Mouse (Mus musculus) layer of hippocampus, adult 11-12 months (tissue): ENCODE results near the gene Dock6.

ENCODE experiments used
- DNase-seq: peaks from one replicate; pipeline ENCODE4 v3.0.0; 2022; ENCODE audit warnings: low spot score

Gene Dock6

DNA sequence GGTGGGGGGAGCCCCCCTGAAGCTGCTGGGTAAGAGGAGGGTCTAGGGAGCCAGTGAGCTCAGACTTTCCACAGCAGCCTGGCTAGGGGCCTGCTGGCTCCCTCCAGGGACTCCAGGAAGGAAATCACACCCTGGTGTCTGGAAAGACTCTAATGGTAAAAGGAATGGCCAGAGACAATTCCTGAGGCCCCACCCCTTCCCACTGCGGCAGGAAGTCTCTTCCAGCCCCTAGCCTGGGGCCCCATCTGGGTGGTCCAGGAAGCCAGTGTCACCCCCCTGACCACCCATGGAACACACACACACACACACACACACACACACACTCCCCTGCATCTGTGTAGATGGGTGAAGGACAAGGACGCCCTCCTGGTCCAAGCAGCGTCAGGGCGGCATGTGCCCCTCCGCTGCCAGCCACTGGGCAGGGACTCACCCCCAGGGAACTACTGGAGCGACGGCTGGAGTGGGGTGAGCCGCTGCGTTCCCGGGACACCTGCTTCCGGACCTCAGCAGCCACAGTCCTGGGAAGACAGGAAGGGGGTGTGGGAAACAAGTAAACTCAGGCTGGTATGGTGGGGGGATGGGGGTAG lies 5.6 kb downstream of the Dock6 start:
- no peak for DNase-seq

- no peak for DNase-seq
Measured at GRCm38 (mm10) chr9:21845381-21846080, 6.9 kb downstream of the Dock6 start.

DNA sequence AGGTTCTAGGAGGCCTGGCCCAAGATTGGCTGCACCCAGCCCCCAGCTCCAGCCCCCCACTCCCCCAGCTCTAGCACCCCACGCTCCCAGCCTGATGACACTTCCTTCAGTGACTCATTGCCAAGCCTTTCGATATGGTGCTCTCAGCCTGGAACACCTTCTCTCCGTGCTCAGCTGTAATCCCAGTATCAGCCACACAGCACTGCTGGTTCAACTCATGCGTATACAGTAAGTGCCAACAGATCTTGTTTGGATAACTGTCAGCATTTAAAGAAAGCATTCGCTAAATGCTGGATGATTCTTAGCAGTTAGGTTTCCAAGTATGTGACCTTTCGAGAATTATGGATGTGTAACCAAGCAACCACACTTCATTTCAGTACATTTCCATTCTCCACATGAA lies 9.3 kb downstream of the Dock6 start:
- no peak for DNase-seq

- no peak for DNase-seq
Measured at GRCm38 (mm10) chr9:21842391-21842790, 10.0 kb downstream of the Dock6 start.

- no peak for DNase-seq
Measured at GRCm38 (mm10) chr9:21841340-21841739, 11.1 kb downstream of the Dock6 start.

- peak; percentile 60 for DNase-seq
Measured at GRCm38 (mm10) chr9:21840115-21840787, 12.2 kb downstream of the Dock6 start.

DNA sequence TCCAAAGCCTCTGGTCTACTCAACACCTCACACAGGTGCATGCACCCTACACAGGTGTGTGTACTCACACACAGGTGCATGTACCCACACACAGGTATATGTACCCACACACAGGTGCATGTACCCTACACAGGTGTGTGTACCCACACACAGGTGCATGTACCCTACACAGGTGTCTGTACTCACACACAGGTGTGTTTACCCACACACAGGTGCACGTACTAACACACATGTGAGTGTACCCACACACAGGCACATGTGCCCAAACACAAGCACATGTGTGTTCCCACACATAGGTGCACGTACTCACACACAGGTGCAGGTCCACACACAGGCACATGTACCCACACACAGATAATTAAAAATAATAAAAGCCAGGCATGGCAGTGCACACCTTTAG lies 14.7 kb downstream of the Dock6 start:
- no peak for DNase-seq

GRCm38 (mm10) chr9:21835258-21835912 lies 17.1 kb downstream of the Dock6 start, which contains the start of gene Angptl8:
Angptl8 (plus strand) TSS chr9:21835510.
- DNase-seq, result no peak

DNA sequence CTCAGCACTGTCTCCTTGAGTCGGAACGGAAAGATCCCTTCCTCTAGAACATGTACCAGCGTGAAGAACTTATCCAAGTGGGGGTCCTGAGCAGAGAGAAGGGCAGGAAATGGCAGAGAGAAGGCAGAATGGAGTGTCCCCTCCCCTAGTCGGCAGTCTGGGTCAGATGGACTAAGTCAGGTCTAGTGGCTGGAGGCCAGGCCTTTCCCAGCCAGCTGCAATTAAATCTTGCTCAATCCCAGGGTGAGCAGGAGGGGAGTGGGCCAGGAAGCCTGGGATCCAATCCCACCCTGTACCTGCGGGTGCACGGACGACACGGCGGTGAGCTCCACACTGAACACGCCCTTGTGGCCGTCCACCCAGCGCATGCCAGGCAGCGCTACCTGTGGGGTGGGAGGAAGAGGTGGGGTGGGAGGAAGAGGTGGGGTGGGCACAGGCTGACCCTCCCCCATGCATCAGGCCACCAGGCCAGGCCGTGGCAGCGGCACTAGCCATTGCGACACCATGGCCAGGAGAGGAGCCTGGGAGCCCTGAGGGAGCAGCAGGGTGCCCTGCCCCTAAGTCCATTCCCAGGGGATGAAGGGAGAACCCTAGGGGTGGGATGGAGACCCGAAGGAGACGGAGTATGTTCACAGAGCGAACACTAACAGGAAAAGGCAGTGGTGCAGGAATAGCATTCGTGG lies 20.7 kb downstream of the Dock6 start:
- no peak for DNase-seq

- no peak for DNase-seq
Measured at GRCm38 (mm10) chr9:21830936-21831335, 21.5 kb downstream of the Dock6 start.

- DNase-seq, result no peak
Measured at GRCm38 (mm10) chr9:21830461-21830850, 22.0 kb downstream of the Dock6 start.

DNA sequence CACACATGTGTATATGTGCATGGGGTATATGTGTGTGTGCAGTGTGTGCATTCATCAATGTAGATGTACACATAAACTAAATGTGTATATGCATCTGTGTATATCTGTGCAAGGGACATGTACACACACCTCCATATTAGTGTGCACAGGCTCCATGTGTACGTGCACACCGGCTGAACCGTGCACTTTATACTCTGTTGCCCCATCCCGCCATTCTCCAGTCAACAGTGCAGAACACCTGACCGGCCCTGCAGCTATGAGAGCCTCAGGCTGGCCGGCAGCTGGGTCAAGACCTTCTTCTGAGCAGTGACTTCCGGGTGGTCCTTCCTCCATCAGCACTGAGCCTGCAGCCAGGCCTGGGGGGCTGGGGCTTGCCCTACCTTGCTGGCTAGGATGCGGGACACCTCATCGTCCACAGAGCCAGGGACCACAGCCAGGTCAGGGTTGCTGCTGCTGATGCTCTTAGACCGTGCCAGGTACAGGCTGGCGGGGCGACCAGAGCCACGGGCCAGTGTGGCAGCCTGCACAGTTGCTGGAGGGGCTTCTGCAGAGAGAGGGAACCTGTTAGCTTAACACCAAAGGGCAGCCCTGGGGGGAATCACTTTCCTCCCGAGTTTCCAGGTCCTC lies 22.5 kb downstream of the Dock6 start:
- no peak for DNase-seq

DNA sequence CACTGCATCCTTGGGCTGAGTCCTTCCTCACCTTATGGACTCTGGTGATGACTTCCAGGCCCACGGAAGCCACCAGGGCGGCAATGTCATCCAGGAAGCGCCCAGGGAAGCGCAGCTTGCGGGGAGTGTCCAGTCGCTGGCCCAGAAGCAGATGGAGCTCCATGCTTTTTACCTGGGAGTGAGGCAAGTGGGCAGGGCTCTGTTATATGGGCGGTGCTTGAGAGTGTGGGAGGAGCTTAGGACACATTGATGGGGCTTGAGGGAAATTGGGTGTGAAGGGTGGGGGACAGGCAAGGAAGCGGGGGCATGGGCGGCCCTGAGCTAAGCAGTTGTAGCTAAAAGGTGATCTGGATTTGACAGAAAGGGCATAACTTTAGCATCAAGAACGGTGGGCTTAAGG lies 28.1 kb downstream of the Dock6 start:
- no peak for DNase-seq

DNA sequence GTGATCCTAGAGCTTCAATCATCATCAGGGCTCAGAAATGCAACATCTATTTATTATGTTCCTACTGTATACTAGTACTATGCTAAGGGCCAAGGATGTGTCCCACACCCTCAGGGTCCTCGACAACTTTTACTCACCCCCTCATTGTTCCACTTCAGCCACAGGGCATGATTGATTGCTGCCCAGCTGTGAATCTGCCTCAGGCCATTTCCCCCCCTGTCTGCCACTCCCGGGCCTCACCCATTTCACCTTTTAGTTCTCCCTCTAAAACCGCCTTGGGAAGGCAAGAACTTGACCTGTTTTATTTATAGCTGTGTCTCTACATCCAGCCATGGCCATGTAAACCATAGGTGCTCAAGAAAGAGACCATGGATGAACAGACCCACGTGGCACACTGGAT lies 28.5 kb downstream of the Dock6 start:
- no peak for DNase-seq

GRCm38 (mm10) chr9:21822686-21823085 lies 29.7 kb downstream of the Dock6 start:
- no peak for DNase-seq

- DNase-seq, result no peak
Measured at GRCm38 (mm10) chr9:21820183-21820582, 32.3 kb downstream of the Dock6 start.

DNA sequence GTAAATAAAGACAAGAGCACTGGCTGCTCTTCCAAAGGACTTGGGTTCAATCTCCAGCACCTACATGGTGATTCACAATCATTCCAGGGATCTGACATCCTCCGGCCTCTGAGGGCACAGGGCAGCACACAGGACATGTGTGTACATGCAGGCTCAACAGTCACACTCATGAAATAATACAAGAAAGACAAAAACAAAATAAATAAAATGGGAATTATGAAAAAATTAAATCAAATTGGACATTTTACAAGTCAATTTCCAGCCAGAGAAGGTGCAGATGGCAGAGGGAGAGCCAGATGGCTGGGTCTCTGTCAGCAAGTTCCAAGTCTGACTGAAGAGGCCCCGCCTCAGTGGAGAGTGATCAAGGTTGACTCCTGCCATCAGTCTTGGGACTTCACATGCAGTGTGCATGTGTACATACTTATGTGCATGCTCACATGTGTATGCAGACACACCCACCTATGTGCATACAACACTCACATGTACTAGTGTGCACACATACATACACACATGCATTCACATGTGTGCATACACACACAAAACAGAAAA lies 33.2 kb downstream of the Dock6 start:
- peak; percentile 41 for DNase-seq

DNA sequence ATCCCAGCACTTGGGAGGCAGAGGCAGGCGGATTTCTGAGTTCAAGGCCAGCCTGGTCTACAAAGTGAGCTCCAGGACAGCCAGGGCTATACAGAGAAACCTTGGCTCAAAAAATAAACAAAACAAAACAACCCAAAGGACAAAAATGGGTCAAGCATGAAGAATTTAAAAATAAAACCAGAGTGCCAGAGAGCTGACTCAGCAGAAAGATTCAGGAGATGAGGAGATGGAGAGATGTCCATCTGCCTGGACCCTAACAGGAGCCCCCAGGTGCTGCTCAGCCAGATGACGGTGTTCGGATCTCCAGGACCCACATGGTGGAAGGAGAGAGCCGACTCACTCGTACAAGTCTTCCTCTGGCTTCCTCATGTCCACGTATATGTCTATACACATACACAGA lies 33.9 kb downstream of the Dock6 start:
- no peak for DNase-seq

- DNase-seq, result no peak
Measured at GRCm38 (mm10) chr9:21818125-21818524, 34.3 kb downstream of the Dock6 start.

- DNase-seq, result no peak
Measured at GRCm38 (mm10) chr9:21816716-21817305, 35.6 kb downstream of the Dock6 start.

DNA sequence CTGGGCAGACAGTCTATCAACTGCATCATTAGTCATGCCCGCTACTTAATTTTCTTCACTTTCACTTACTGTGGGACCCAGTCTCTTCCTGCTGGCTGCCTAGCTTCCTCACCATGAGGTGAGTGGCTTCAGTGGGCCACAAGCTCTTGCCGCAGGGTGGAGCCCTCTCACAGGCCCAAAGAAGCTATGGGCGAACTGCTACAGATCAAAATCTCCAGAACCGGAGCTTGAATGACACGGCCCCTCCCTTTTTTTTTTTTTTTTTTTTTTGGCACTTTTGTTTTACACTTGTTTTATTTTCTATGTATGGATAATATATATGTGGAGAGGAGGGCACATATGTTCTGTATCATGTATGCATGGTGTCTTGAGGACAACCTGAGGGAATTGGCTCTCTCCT lies 41.3 kb downstream of the Dock6 start:
- DNase-seq, result no peak
